Mouse (Mus musculus) limb, embryonic 12.5 days (tissue): ENCODE data around the gene Ccrl2. TPM values are rescaled to one million over a fixed set of nuclear protein-coding genes. Genes with fewer than 3 reads are reported as not detected.

Source experiments
- ATAC-seq: fragments of 200-750 bp; cut with Nextera tagmentation; 2 replicates; pipeline ENCODE4 v1.8.0; 2017; ENCODE audit warnings: low read depth, moderate TSS enrichment; ENCODE audit not compliant: insufficient number of reproducible peaks, insufficient read depth, low FRiP score, low TSS enrichment
- H3K27ac ChIP-seq: fragments of 300-500 bp; sonication (generic); 2 replicates; pipeline ENCODE4 v1.5.1; 2016; ENCODE audit warnings: mild to moderate bottlenecking, moderate library complexity
- H3K27me3 ChIP-seq: fragments of 300-500 bp; sonication (generic); 2 replicates; pipeline ENCODE4 v1.6.1; 2016; ENCODE audit warnings: mild to moderate bottlenecking, moderate library complexity
- H3K36me3 ChIP-seq: fragments of 300-500 bp; sonication (generic); 2 replicates; pipeline ENCODE4 v1.6.1; 2016; ENCODE audit warnings: mild to moderate bottlenecking, moderate library complexity
- H3K4me1 ChIP-seq: fragments of 300-500 bp; sonication (generic); replicated peaks from 2 replicates; pipeline ENCODE4 v1.6.1; 2016
- H3K4me2 ChIP-seq: fragments of 300-500 bp; sonication (generic); 2 replicates; pipeline ENCODE4 v1.6.1; 2016; ENCODE audit warnings: mild to moderate bottlenecking, moderate library complexity
- H3K4me3 ChIP-seq: fragments of 300-500 bp; sonication (generic); replicated peaks from 2 replicates; pipeline ENCODE4 v1.5.1; 2016; ENCODE audit warnings: mild to moderate bottlenecking
- H3K9ac ChIP-seq: fragments of 300-500 bp; sonication (generic); replicated peaks from 2 replicates; pipeline ENCODE4 v1.6.1; 2016; ENCODE audit warnings: mild to moderate bottlenecking, moderate library complexity
- H3K9me3 ChIP-seq: fragments of 300-500 bp; sonication (generic); 2 replicates; pipeline ENCODE4 v1.6.1; 2016; ENCODE audit warnings: mild to moderate bottlenecking, moderate library complexity
- WGBS: fragments of 180-500 bp; shearing (Covaris S2); methylation state at CpG from one replicate; pipeline ENCODE4 v1.1.7; 2016; 5-methylcytosine and 5-hydroxymethylcytosine counted together
- polyA plus RNA-seq: library from polyadenylated mRNA; unstranded; fragments of >200 nt; fragmentation: Nextera tagmentation; extraction: Ambion mirVana; gene quantifications from 2 replicates; pipeline ENCODE4 v1.2.1, GENCODE M21; 2016

Gene Ccrl2
- polyA plus RNA-seq, 1 experiment from 2014 or later = 0.49 TPM

DNA sequence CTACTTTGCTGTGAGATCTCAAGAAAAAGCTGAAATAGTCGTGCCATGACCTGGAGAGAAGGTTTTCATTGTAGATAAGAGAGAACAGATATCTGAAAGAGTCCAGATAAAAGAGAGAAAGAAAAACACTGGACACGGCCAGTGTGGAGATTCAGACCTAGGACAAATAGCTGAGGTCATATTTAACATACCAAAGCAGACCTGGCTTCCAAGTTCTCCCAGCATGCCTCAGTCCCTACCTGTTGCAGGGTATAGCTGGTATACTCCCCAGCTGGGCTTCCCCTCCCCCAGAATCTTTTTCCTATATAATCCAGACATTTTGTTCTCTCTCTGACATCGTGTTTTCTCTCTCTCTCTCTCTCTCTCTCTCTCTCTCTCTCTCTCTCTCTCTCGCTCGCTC lies 30.6 kb upstream of the Ccrl2 start:
- no peak for ATAC-seq
- no peaks in the 10 kb centered on the region for H3K9me3 ChIP-seq
- no peak overlapping the region for H3K9ac ChIP-seq
- no peaks in the 10 kb centered on the region; the same call in none of the 2 replicates for H3K27me3 ChIP-seq
- H3K4me2 ChIP-seq = peak overlapping the region; percentile 21; the same call in 1 of the 2 replicates
- WGBS = 11% methylated on average over 5 of the region's 5 CpGs
- H3K36me3 ChIP-seq = no peaks in the 10 kb centered on the region
- no peak overlapping the region for H3K4me3 ChIP-seq
- 0 out of 2 replicates have a peak, but pooled peaks cover 8% of the 10 kb centered on the region for H3K4me1 ChIP-seq
- H3K27ac ChIP-seq = no peak overlapping the region

DNA sequence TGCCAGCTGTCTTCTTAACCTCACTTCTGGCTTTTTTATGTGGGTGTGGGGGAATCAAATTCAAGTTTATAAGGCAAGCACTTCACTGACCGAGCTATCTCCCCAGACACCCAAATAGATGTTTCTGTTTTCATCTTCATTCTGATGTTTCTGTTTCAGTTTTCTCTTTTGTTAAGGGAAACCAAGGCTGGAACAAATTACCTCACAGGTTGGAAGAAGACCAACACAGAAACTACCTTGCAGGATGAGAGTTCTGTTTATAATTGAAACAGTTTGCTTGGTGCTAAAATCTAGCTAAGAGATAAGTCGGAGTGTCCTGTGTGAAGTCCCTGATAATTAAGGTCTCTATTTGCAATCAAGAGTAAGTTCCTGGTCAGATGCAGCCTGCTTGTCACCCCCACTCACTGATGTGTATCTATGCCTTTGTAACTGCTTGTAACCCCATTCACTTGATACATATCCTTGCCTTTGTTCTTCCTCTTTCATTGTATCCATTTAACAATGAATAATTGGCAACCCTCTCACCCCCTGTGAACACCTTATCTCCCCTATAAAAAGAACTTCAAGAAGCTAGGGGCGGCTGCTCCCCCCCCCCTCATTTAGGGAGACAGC lies 29.8 kb upstream of the Ccrl2 start:
- ATAC-seq = no peak
- WGBS = 27% methylated on average over 3 of the region's 3 CpGs

DNA sequence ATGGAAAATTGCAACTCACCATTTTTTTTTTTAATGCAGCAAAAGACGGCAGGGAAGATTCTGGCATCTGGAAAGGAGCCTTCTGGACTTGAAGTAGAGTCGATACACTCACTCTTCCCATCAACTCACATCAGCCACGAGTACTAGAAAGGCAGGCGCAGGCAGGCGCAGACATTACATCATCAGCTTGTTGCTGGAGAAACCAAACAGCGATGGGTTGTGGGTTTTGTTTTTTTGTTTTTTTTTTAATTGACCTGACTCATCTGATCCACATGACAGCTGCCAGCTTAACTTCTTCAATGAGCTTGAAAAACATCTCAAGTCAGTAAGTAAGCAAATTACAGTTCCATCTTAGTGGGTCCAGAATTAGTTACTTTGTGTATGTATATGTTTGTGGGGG lies 28.8 kb upstream of the Ccrl2 start:
- no peak overlapping the region for H3K9ac ChIP-seq
- H3K27me3 ChIP-seq = no peaks in the 10 kb centered on the region; the same call in none of the 2 replicates
- H3K36me3 ChIP-seq = no peaks in the 10 kb centered on the region
- no peak overlapping the region for H3K4me3 ChIP-seq
- 71% methylated on average over 6 of the region's 6 CpGs for WGBS
- ATAC-seq = no peak
- no peak overlapping the region for H3K27ac ChIP-seq
- no peaks in the 10 kb centered on the region for H3K9me3 ChIP-seq
- no peak overlapping the region for H3K4me2 ChIP-seq
- 0 out of 2 replicates have a peak, but pooled peaks cover 8% of the 10 kb centered on the region for H3K4me1 ChIP-seq

More for the DNA sequence above, 29.8 kb upstream of the Ccrl2 start:
- Histone ChIP-seq H3K4me1 (0 out of 2 replicates have a peak, but pooled peaks cover 8% of the 10 kb centered on the region), H3K36me3 (no peaks in the 10 kb centered on the region), H3K27ac (no peak overlapping the region), H3K4me2 (no peak overlapping the region), H3K4me3 (no peak overlapping the region), H3K9me3 (no peaks in the 10 kb centered on the region), H3K9ac (no peak overlapping the region), H3K27me3 (no peaks in the 10 kb centered on the region; the same call in none of the 2 replicates)

- Histone ChIP-seq H3K27me3 (no peaks in the 10 kb centered on the region; the same call in none of the 2 replicates), H3K9me3 (no peaks in the 10 kb centered on the region), H3K36me3 (no peaks in the 10 kb centered on the region), H3K4me1 (0 out of 2 replicates have a peak, but pooled peaks cover 8% of the 10 kb centered on the region), H3K27ac (no peak overlapping the region), H3K4me3 (no peak overlapping the region), H3K4me2 (no peak overlapping the region), H3K9ac (no peak overlapping the region)
- 56% methylated on average over 4 of the region's 4 CpGs for WGBS
- no peak for ATAC-seq
Measured at GRCm38 (mm10) chr9:111085329-111085728, 28.0 kb upstream of the Ccrl2 start.

- ATAC-seq = no peak
- Histone ChIP-seq H3K27me3 (no peaks in the 10 kb centered on the region), H3K4me1 (no peaks in the 10 kb centered on the region), H3K4me2 (no peak overlapping the region), H3K4me3 (no peak overlapping the region), H3K9me3 (peaks cover 7% of the 10 kb centered on the region; the same call in 1 of the 2 replicates), H3K36me3 (no peaks in the 10 kb centered on the region), H3K27ac (no peak overlapping the region), H3K9ac (no peak overlapping the region)
- 78% methylated on average over 5 of the region's 5 CpGs for WGBS
Measured at GRCm38 (mm10) chr9:111081765-111082164, 24.4 kb upstream of the Ccrl2 start.

- peaks cover 7% of the 10 kb centered on the region; the same call in 1 of the 2 replicates for H3K9me3 ChIP-seq
- no peak overlapping the region for H3K4me2 ChIP-seq
- no peak overlapping the region for H3K4me3 ChIP-seq
- no peaks in the 10 kb centered on the region for H3K4me1 ChIP-seq
- no peak for ATAC-seq
- H3K9ac ChIP-seq = no peak overlapping the region
- no peaks in the 10 kb centered on the region for H3K27me3 ChIP-seq
- H3K36me3 ChIP-seq = no peaks in the 10 kb centered on the region
- H3K27ac ChIP-seq = no peak overlapping the region
- 90% methylated on average over 8 of the region's 8 CpGs for WGBS
Measured at GRCm38 (mm10) chr9:111080801-111081200, 23.5 kb upstream of the Ccrl2 start.

- H3K9ac ChIP-seq = no peak overlapping the region
- no peaks in the 10 kb centered on the region for H3K27me3 ChIP-seq
- no peak for ATAC-seq
- no peaks in the 10 kb centered on the region for H3K36me3 ChIP-seq
- peaks cover 18% of the 10 kb centered on the region for H3K9me3 ChIP-seq
- no peaks in the 10 kb centered on the region for H3K4me1 ChIP-seq
- no peak overlapping the region for H3K27ac ChIP-seq
- no peak overlapping the region for H3K4me3 ChIP-seq
- H3K4me2 ChIP-seq = no peak overlapping the region
- WGBS = 63% methylated on average over 5 of the region's 5 CpGs
Measured at GRCm38 (mm10) chr9:111077745-111078144, 20.4 kb upstream of the Ccrl2 start.

GRCm38 (mm10) chr9:111072971-111073370 lies 15.7 kb upstream of the Ccrl2 start:
- no peak overlapping the region for H3K27ac ChIP-seq
- H3K4me2 ChIP-seq = no peak overlapping the region
- ATAC-seq = no peak
- no peak overlapping the region for H3K9ac ChIP-seq
- peaks cover 18% of the 10 kb centered on the region for H3K9me3 ChIP-seq
- 83% methylated on average over 4 of the region's 4 CpGs for WGBS
- H3K36me3 ChIP-seq = no peaks in the 10 kb centered on the region
- no peaks in the 10 kb centered on the region for H3K27me3 ChIP-seq
- peaks cover 6% of the 10 kb centered on the region for H3K4me1 ChIP-seq
- H3K4me3 ChIP-seq = no peak overlapping the region

- peaks cover 6% of the 10 kb centered on the region for H3K4me1 ChIP-seq
- no peaks in the 10 kb centered on the region for H3K27me3 ChIP-seq
- WGBS = 44% methylated on average over 7 of the region's 7 CpGs
- peaks cover 11% of the 10 kb centered on the region for H3K9me3 ChIP-seq
- H3K9ac ChIP-seq = no peak overlapping the region
- no peak overlapping the region for H3K4me2 ChIP-seq
- H3K27ac ChIP-seq = no peak overlapping the region
- no peak for ATAC-seq
- no peaks in the 10 kb centered on the region for H3K36me3 ChIP-seq
- H3K4me3 ChIP-seq = no peak overlapping the region
Measured at GRCm38 (mm10) chr9:111072175-111072574, 14.9 kb upstream of the Ccrl2 start.

GRCm38 (mm10) chr9:111070546-111070961 lies 13.2 kb upstream of the Ccrl2 start:
- Histone ChIP-seq H3K27ac (no peak overlapping the region), H3K36me3 (no peaks in the 10 kb centered on the region), H3K27me3 (no peaks in the 10 kb centered on the region), H3K4me1 (peaks cover 6% of the 10 kb centered on the region), H3K4me2 (no peak overlapping the region), H3K9me3 (peaks cover 11% of the 10 kb centered on the region), H3K4me3 (no peak overlapping the region), H3K9ac (no peak overlapping the region)
- WGBS = 19% methylated on average over 4 of the region's 4 CpGs
- peak; percentile 10; the same call in 1 of the 2 replicates for ATAC-seq

DNA sequence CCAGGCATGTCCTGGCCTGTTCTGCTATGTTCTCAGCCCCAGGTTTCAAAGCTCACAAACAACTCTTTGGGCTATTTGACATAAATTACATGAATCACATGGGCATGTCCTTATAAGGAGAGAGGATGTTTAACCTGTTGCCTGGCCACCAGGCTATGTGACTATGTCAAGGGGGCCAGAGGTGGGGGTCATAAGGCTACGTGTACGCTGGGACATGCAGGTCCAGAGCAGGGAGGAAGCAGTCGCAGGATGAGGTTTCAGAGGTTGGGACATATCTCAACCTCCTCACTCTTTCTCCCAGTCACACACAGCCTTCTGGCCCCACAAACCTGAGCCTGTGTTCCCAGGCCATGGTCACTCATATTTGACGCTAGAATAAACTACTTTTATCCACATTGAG lies 9.7 kb upstream of the Ccrl2 start:
- Histone ChIP-seq H3K36me3 (no peaks in the 10 kb centered on the region), H3K27me3 (no peaks in the 10 kb centered on the region), H3K27ac (no peak overlapping the region), H3K9ac (no peak overlapping the region), H3K4me1 (peaks cover 6% of the 10 kb centered on the region), H3K4me2 (no peak overlapping the region), H3K4me3 (no peak overlapping the region), H3K9me3 (no peaks in the 10 kb centered on the region)
- ATAC-seq = no peak
- 94% methylated on average over 4 of the region's 4 CpGs for WGBS

- 80% methylated on average over 5 of the region's 5 CpGs for WGBS
- H3K27me3 ChIP-seq = no peaks in the 10 kb centered on the region
- no peak for ATAC-seq
Measured at GRCm38 (mm10) chr9:111062840-111063239, 5.5 kb upstream of the Ccrl2 start.

More at GRCm38 (mm10) chr9:111062840-111063239, 5.5 kb upstream of the Ccrl2 start:
- H3K9ac ChIP-seq = no peak overlapping the region
- H3K4me2 ChIP-seq = no peak overlapping the region
- H3K9me3 ChIP-seq = no peaks in the 10 kb centered on the region
- H3K4me3 ChIP-seq = no peak overlapping the region
- no peak overlapping the region for H3K27ac ChIP-seq
- no peaks in the 10 kb centered on the region for H3K4me1 ChIP-seq
- H3K36me3 ChIP-seq = no peaks in the 10 kb centered on the region
